Mouse (Mus musculus) hindbrain, embryonic 11.5 days (tissue): ENCODE results near the gene Itga2b. TPM values are rescaled to one million over a fixed set of nuclear protein-coding genes. Genes with fewer than 3 reads are reported as not detected.

Source experiments
- ATAC-seq: fragments of 200-750 bp; cut with Nextera tagmentation; 2 replicates; pipeline ENCODE4 v1.8.0; 2017; ENCODE audit warnings: mild to moderate bottlenecking, moderate TSS enrichment, moderate library complexity; ENCODE audit not compliant: low FRiP score
- DNase-seq: peaks from one replicate; pipeline ENCODE4 v3.0.0-alpha.2; 2015; ENCODE audit warnings: low spot score
- H3K27ac ChIP-seq: fragments of 300-500 bp; sonication (generic); 2 replicates; pipeline ENCODE4 v1.5.1; 2014; ENCODE audit warnings: mild to moderate bottlenecking, low read depth, low read length
- H3K27me3 ChIP-seq: fragments of 300-500 bp; sonication (generic); 2 replicates; pipeline ENCODE4 v1.6.1; 2014; ENCODE audit warnings: mild to moderate bottlenecking, low read length, moderate library complexity, mixed read lengths; ENCODE audit not compliant: control insufficient read depth, insufficient read depth
- H3K36me3 ChIP-seq: fragments of 300-500 bp; sonication (generic); 2 replicates; pipeline ENCODE4 v1.6.1; 2014; ENCODE audit warnings: mild to moderate bottlenecking, low read length, moderate library complexity, mixed read lengths; ENCODE audit not compliant: control insufficient read depth, insufficient read depth
- H3K4me1 ChIP-seq: fragments of 300-500 bp; sonication (generic); replicated peaks from 2 replicates; pipeline ENCODE4 v1.6.1; 2014; ENCODE audit warnings: low read length, mixed read lengths; ENCODE audit not compliant: control insufficient read depth, insufficient read depth
- H3K4me2 ChIP-seq: fragments of 300-500 bp; sonication (generic); replicated peaks from 2 replicates; pipeline ENCODE4 v1.6.1; 2014; ENCODE audit warnings: mild to moderate bottlenecking, low read depth, low read length
- H3K4me3 ChIP-seq: fragments of 300-500 bp; sonication (generic); 2 replicates; pipeline ENCODE4 v1.5.1; 2014; ENCODE audit warnings: low read depth, low read length
- H3K9ac ChIP-seq: fragments of 300-500 bp; sonication (generic); 2 replicates; pipeline ENCODE4 v1.6.1; 2014; ENCODE audit warnings: low read depth, low read length
- H3K9me3 ChIP-seq: fragments of 300-500 bp; sonication (generic); 2 replicates; pipeline ENCODE4 v1.6.1; 2016; ENCODE audit warnings: low read length; ENCODE audit not compliant: control insufficient read depth
- WGBS: fragments of 180-500 bp; shearing (Covaris S2); extraction: QIAGEN DNeasy Blood & Tissue Kit; methylation state at CpG from one replicate; pipeline ENCODE4 v1.1.7; 2014; 5-methylcytosine and 5-hydroxymethylcytosine counted together
- polyA plus RNA-seq: library from polyadenylated mRNA; unstranded; fragments of >200 nt; fragmentation: Nextera tagmentation; extraction: Ambion mirVana; gene quantifications from 2 replicates; pipeline ENCODE4 v1.2.1, GENCODE M21; 2014

Itga2b gene
- polyA plus RNA-seq, 1 experiment from 2014 or later, result 3.9 TPM

GRCm38 (mm10) chr11:102430121-102431017, 39.6 kb downstream of the Itga2b start, which contains the start of gene Grn:
Gene Grn, plus strand, starts transcription at chr11:102430315.
- Histone ChIP-seq H3K4me1 (0 out of 2 replicates have a peak, but pooled peaks cover 6% of the 10 kb centered on the region), H3K4me2 (peak within 1 kb of the TSS; percentile 97), H3K4me3 (peak within 1 kb of the TSS; percentile 53), H3K9ac (peak within 1 kb of the TSS; percentile 50), H3K27me3 (no peaks in the 10 kb centered on the region), H3K36me3 (no peaks in the 10 kb centered on the region), H3K9me3 (no peaks in the 10 kb centered on the region), H3K27ac (peak within 1 kb of the TSS; percentile 24; the same call in 1 of the 2 replicates)
- DNase-seq, result peak; percentile 86
- ATAC-seq, result peak; percentile 90
- under 1% methylated on average over 29 of the region's 29 CpGs for WGBS

GRCm38 (mm10) chr11:102429551-102429950, 40.4 kb downstream of the Itga2b start:
- no peak for ATAC-seq
- H3K36me3 ChIP-seq, result no peaks in the 10 kb centered on the region
- H3K4me2 ChIP-seq, result peak overlapping the region; percentile 97
- peak overlapping the region; percentile 40 for H3K9ac ChIP-seq
- H3K9me3 ChIP-seq, result no peaks in the 10 kb centered on the region
- no peak overlapping the region for H3K27ac ChIP-seq
- no peaks in the 10 kb centered on the region for H3K27me3 ChIP-seq
- peak overlapping the region; percentile 53; the same call in 1 of the 2 replicates for H3K4me3 ChIP-seq
- H3K4me1 ChIP-seq, result 0 out of 2 replicates have a peak, but pooled peaks cover 6% of the 10 kb centered on the region
- no peak for DNase-seq
- WGBS, result 52% methylated on average over 3 of the region's 3 CpGs

GRCm38 (mm10) chr11:102428981-102429540, 40.9 kb downstream of the Itga2b start:
- Histone ChIP-seq H3K9ac (no peak overlapping the region), H3K4me3 (no peak overlapping the region)

GRCm38 (mm10) chr11:102425555-102426316, 44.2 kb downstream of the Itga2b start:
- Histone ChIP-seq H3K36me3 (no peaks in the 10 kb centered on the region), H3K27me3 (no peaks in the 10 kb centered on the region), H3K4me1 (0 out of 2 replicates have a peak, but pooled peaks cover 5% of the 10 kb centered on the region), H3K4me2 (no peak overlapping the region), H3K4me3 (no peak overlapping the region), H3K9ac (no peak overlapping the region), H3K27ac (no peak overlapping the region), H3K9me3 (no peaks in the 10 kb centered on the region)
- 87% methylated on average over 8 of the region's 8 CpGs for WGBS
- DNase-seq, result no peak
- no peak for ATAC-seq

More at GRCm38 (mm10) chr11:102428981-102429540, 40.9 kb downstream of the Itga2b start:
- WGBS, result 77% methylated on average over 8 of the region's 8 CpGs
- H3K27ac ChIP-seq, result no peak overlapping the region
- H3K4me1 ChIP-seq, result 0 out of 2 replicates have a peak, but pooled peaks cover 6% of the 10 kb centered on the region
- DNase-seq (no peak), ATAC-seq (no peak)
- H3K36me3 ChIP-seq, result no peaks in the 10 kb centered on the region
- H3K9me3 ChIP-seq, result no peaks in the 10 kb centered on the region
- H3K4me2 ChIP-seq, result no peak overlapping the region
- no peaks in the 10 kb centered on the region for H3K27me3 ChIP-seq

GRCm38 (mm10) chr11:102424666-102425065, 45.3 kb downstream of the Itga2b start:
- 77% methylated on average over 6 of the region's 6 CpGs for WGBS
- Histone ChIP-seq H3K9ac (no peak overlapping the region), H3K27me3 (no peaks in the 10 kb centered on the region), H3K4me3 (no peak overlapping the region), H3K9me3 (no peaks in the 10 kb centered on the region), H3K4me1 (no peaks in the 10 kb centered on the region), H3K4me2 (no peak overlapping the region), H3K27ac (no peak overlapping the region), H3K36me3 (no peaks in the 10 kb centered on the region)
- ATAC-seq, result no peak
- DNase-seq, result no peak

- H3K4me2 ChIP-seq, result no peak overlapping the region
- 64% methylated on average over 8 of the region's 8 CpGs for WGBS
- no peaks in the 10 kb centered on the region for H3K4me1 ChIP-seq
- H3K4me3 ChIP-seq, result no peak overlapping the region
- DNase-seq (no peak), ATAC-seq (no peak)
- H3K36me3 ChIP-seq, result no peaks in the 10 kb centered on the region
- no peak overlapping the region for H3K27ac ChIP-seq
- H3K9ac ChIP-seq, result no peak overlapping the region
- no peaks in the 10 kb centered on the region for H3K27me3 ChIP-seq
- no peaks in the 10 kb centered on the region for H3K9me3 ChIP-seq
Measured at GRCm38 (mm10) chr11:102421559-102421958, 48.4 kb downstream of the Itga2b start.

GRCm38 (mm10) chr11:102418887-102419286, 51.0 kb downstream of the Itga2b start:
- Histone ChIP-seq H3K4me2 (no peak overlapping the region), H3K27me3 (no peaks in the 10 kb centered on the region), H3K9ac (no peak overlapping the region), H3K27ac (no peak overlapping the region), H3K4me1 (no peaks in the 10 kb centered on the region), H3K4me3 (no peak overlapping the region), H3K36me3 (no peaks in the 10 kb centered on the region), H3K9me3 (no peaks in the 10 kb centered on the region)
- no peak for DNase-seq
- ATAC-seq, result no peak

- Histone ChIP-seq H3K36me3 (no peaks in the 10 kb centered on the region), H3K27ac (no peak overlapping the region), H3K4me3 (no peak overlapping the region), H3K9me3 (no peaks in the 10 kb centered on the region), H3K27me3 (no peaks in the 10 kb centered on the region), H3K9ac (no peak overlapping the region), H3K4me2 (no peak overlapping the region), H3K4me1 (no peaks in the 10 kb centered on the region)
- WGBS, result 86% methylated on average over 1 of the region's 1 CpGs
- ATAC-seq (no peak), DNase-seq (no peak)
Measured at GRCm38 (mm10) chr11:102417160-102417559, 52.8 kb downstream of the Itga2b start.
